Mouse (Mus musculus): ENCODE measurements around the gene Ugt1a5. TPM values are rescaled to one million over a fixed set of nuclear protein-coding genes. Genes with fewer than 3 reads are reported as not detected.

Ugt1a5 gene
- total RNA-seq, 1 experiment = not detected

DNA sequence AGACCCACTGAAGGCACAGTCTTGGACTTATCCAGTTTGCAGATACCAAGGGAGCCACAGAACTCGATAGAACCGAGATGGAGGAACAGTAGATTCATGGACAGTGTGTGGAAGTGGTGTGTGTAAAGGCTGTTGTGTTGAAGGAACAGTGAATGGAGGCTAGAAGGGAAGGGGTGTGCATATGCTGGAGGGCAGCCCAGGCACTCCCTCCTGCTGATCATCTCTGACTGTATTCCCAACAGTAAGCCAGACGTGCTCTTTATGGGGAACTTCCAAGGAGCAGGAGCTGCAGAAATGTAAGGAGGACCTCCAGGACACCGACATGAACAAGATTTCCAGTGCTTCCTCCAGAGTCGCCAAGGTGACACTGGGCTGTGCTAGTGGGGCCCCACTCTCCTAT lies 84.2 kb downstream of the Ugt1a5 start:
- in situ Hi-C loops (cut with MboI; ENCODE audit: low sequenced_read_pairs in 2 of 2, unreplicated experiment in 2 of 2) = no loop called here
- H3K36me3 ChIP-seq (ENCODE audit: control insufficient read depth, insufficient read depth, low read length, poor library complexity, severe bottlenecking) = no peaks in the 10 kb centered on the region
- no peak for TF ChIP-seq MAFK (IDR thresholded peaks at IDR 0.05; ENCODE audit: insufficient read depth, low read depth, low read length)
- no peak for TF ChIP-seq ZNF384 (IDR thresholded peaks at IDR 0.05; ENCODE audit: low read depth, low read length)
- TF ChIP-seq HCFC1 (IDR thresholded peaks at IDR 0.05; ENCODE audit: borderline replicate concordance, insufficient read depth, low read length) = no peak
- no peak for TF ChIP-seq CHD2 (IDR thresholded peaks at IDR 0.05; ENCODE audit: low read depth, low read length)
- no peak for TF ChIP-seq ZC3H11A (IDR thresholded peaks at IDR 0.05; ENCODE audit: borderline replicate concordance, low read depth, low read length)
- no peak overlapping the region for H3K27ac ChIP-seq (ENCODE audit: insufficient read depth, low read depth, low read length, poor library complexity, severe bottlenecking)
- no peak overlapping the region for H3K4me3 ChIP-seq (ENCODE audit: insufficient read depth in 1 of 2, low read depth in 1 of 2, low read length in 2 of 2, poor library complexity in 1 of 2, severe bottlenecking in 1 of 2)
- no peaks in the 10 kb centered on the region for H3K9me3 ChIP-seq (ENCODE audit: control insufficient read depth, insufficient read depth, low read depth, low read length)
- H3K9ac ChIP-seq (ENCODE audit: insufficient read depth, low read depth, low read length, poor library complexity, severe bottlenecking) = no peak overlapping the region
- DNase-seq (ENCODE audit: low read depth, low spot score) = no peak
- no peaks in the 10 kb centered on the region for H3K4me1 ChIP-seq (ENCODE audit: control insufficient read depth in 2 of 2, insufficient read depth in 2 of 2, low read length in 2 of 2, poor library complexity in 1 of 2)

GRCm38 (mm10) chr1:88253106-88253505 lies 87.3 kb downstream of the Ugt1a5 start:
- Histone ChIP-seq H3K4me3 (ENCODE audit: insufficient read depth in 1 of 2, low read depth in 1 of 2, low read length in 2 of 2, poor library complexity in 1 of 2, severe bottlenecking in 1 of 2) (no peak overlapping the region), H3K27ac (ENCODE audit: insufficient read depth, low read depth, low read length, poor library complexity, severe bottlenecking) (no peak overlapping the region; the same call in 1 of the 2 replicates), H3K9me3 (ENCODE audit: control insufficient read depth, insufficient read depth, low read depth, low read length) (no peaks in the 10 kb centered on the region), H3K4me1 (ENCODE audit: control insufficient read depth in 2 of 2, insufficient read depth in 2 of 2, low read length in 2 of 2, poor library complexity in 1 of 2) (no peaks in the 10 kb centered on the region), H3K9ac (ENCODE audit: insufficient read depth, low read depth, low read length, poor library complexity, severe bottlenecking) (no peak overlapping the region), H3K36me3 (ENCODE audit: control insufficient read depth, insufficient read depth, low read length, poor library complexity, severe bottlenecking) (no peaks in the 10 kb centered on the region)
- TF ChIP-seq HCFC1 (IDR thresholded peaks at IDR 0.05; ENCODE audit: borderline replicate concordance, insufficient read depth, low read length) = no peak
- no peak for TF ChIP-seq ZC3H11A (IDR thresholded peaks at IDR 0.05; ENCODE audit: borderline replicate concordance, low read depth, low read length)
- no peak for TF ChIP-seq ZNF384 (IDR thresholded peaks at IDR 0.05; ENCODE audit: low read depth, low read length)
- no peak for TF ChIP-seq MAFK (IDR thresholded peaks at IDR 0.05; ENCODE audit: insufficient read depth, low read depth, low read length)
- no peak for TF ChIP-seq CHD2 (IDR thresholded peaks at IDR 0.05; ENCODE audit: low read depth, low read length)
- no peak for DNase-seq (ENCODE audit: low read depth, low spot score)
- in situ Hi-C loops (cut with MboI; ENCODE audit: low sequenced_read_pairs in 2 of 2, unreplicated experiment in 2 of 2) = no loop called here

DNA sequence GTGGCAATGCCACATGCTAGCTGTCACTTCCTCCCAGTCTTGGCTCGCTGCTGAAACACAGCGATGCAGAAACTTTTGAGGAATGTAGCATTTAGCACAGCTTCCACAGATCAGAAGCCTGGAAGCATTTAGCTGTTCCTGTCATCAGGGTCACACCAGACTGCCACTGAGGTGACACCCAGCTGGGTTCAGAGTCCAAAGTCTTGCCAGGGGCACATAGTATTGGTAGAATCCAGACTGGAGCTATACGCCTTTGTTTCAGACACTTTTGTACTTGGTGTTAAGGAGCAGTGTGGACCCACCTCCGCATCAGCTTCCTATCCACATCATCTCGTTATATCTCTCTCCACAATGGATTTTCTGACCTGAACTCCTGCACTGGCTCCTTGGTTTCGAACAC lies 87.7 kb downstream of the Ugt1a5 start:
- H3K9ac ChIP-seq (ENCODE audit: insufficient read depth, low read depth, low read length, poor library complexity, severe bottlenecking) = no peak overlapping the region
- H3K36me3 ChIP-seq (ENCODE audit: control insufficient read depth, insufficient read depth, low read length, poor library complexity, severe bottlenecking) = no peaks in the 10 kb centered on the region
- TF ChIP-seq ZC3H11A (IDR thresholded peaks at IDR 0.05; ENCODE audit: borderline replicate concordance, low read depth, low read length) (no peak), ZNF384 (IDR thresholded peaks at IDR 0.05; ENCODE audit: low read depth, low read length) (no peak), CHD2 (IDR thresholded peaks at IDR 0.05; ENCODE audit: low read depth, low read length) (no peak), MAFK (IDR thresholded peaks at IDR 0.05; ENCODE audit: insufficient read depth, low read depth, low read length) (no peak), HCFC1 (IDR thresholded peaks at IDR 0.05; ENCODE audit: borderline replicate concordance, insufficient read depth, low read length) (no peak)
- H3K4me1 ChIP-seq (ENCODE audit: control insufficient read depth in 2 of 2, insufficient read depth in 2 of 2, low read length in 2 of 2, poor library complexity in 1 of 2) = no peaks in the 10 kb centered on the region
- H3K27ac ChIP-seq (ENCODE audit: insufficient read depth, low read depth, low read length, poor library complexity, severe bottlenecking) = no peak overlapping the region
- DNase-seq (ENCODE audit: low read depth, low spot score) = no peak
- no peak overlapping the region for H3K4me3 ChIP-seq (ENCODE audit: insufficient read depth in 1 of 2, low read depth in 1 of 2, low read length in 2 of 2, poor library complexity in 1 of 2, severe bottlenecking in 1 of 2)
- no peaks in the 10 kb centered on the region for H3K9me3 ChIP-seq (ENCODE audit: control insufficient read depth, insufficient read depth, low read depth, low read length)
- in situ Hi-C loops (cut with MboI; ENCODE audit: low sequenced_read_pairs in 2 of 2, unreplicated experiment in 2 of 2) = no loop called here

- DNase-seq (ENCODE audit: low read depth, low spot score) = no peak
- no peaks in the 10 kb centered on the region for H3K4me1 ChIP-seq (ENCODE audit: control insufficient read depth in 2 of 2, insufficient read depth in 2 of 2, low read length in 2 of 2, poor library complexity in 1 of 2)
- H3K27ac ChIP-seq (ENCODE audit: insufficient read depth, low read depth, low read length, poor library complexity, severe bottlenecking) = no peak overlapping the region
- H3K9ac ChIP-seq (ENCODE audit: insufficient read depth, low read depth, low read length, poor library complexity, severe bottlenecking) = no peak overlapping the region
- no peaks in the 10 kb centered on the region for H3K9me3 ChIP-seq (ENCODE audit: control insufficient read depth, insufficient read depth, low read depth, low read length)
- no peak overlapping the region for H3K4me3 ChIP-seq (ENCODE audit: insufficient read depth in 1 of 2, low read depth in 1 of 2, low read length in 2 of 2, poor library complexity in 1 of 2, severe bottlenecking in 1 of 2)
- in situ Hi-C loops (cut with MboI; ENCODE audit: low sequenced_read_pairs in 2 of 2, unreplicated experiment in 2 of 2) = no loop called here
- no peaks in the 10 kb centered on the region for H3K36me3 ChIP-seq (ENCODE audit: control insufficient read depth, insufficient read depth, low read length, poor library complexity, severe bottlenecking)
- TF ChIP-seq HCFC1 (IDR thresholded peaks at IDR 0.05; ENCODE audit: borderline replicate concordance, insufficient read depth, low read length) = no peak
- TF ChIP-seq CHD2 (IDR thresholded peaks at IDR 0.05; ENCODE audit: low read depth, low read length) = no peak
These were observed 89.1 kb downstream of the Ugt1a5 start for GRCm38 (mm10) chr1:88254793-88255465.

DNA sequence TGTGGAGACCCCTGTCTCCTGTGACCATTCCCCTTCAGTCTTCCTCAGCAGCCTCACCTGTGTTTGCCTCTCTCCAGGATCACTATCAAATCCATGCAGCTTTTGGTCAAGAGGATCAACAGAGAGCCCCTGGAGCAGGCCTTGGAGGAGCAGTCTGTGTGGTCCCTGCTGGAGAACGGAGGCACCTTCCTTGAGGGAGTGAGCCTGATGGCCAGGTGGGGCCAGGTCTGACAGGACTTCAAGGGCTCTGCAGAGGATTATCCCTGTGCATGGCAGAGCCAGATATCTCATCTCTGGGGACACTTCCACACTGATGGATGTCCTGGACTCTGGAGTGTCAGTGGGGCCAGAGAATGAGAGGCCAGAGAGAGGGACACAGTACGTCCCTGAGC lies 89.7 kb downstream of the Ugt1a5 start:
- in situ Hi-C loops (cut with MboI; ENCODE audit: low sequenced_read_pairs in 2 of 2, unreplicated experiment in 2 of 2) = no loop called here
- Histone ChIP-seq H3K9me3 (ENCODE audit: control insufficient read depth, insufficient read depth, low read depth, low read length) (no peaks in the 10 kb centered on the region), H3K4me3 (ENCODE audit: insufficient read depth in 1 of 2, low read depth in 1 of 2, low read length in 2 of 2, poor library complexity in 1 of 2, severe bottlenecking in 1 of 2) (no peak overlapping the region), H3K4me1 (ENCODE audit: control insufficient read depth in 2 of 2, insufficient read depth in 2 of 2, low read length in 2 of 2, poor library complexity in 1 of 2) (no peaks in the 10 kb centered on the region), H3K27ac (ENCODE audit: insufficient read depth, low read depth, low read length, poor library complexity, severe bottlenecking) (no peak overlapping the region), H3K9ac (ENCODE audit: insufficient read depth, low read depth, low read length, poor library complexity, severe bottlenecking) (no peak overlapping the region), H3K36me3 (ENCODE audit: control insufficient read depth, insufficient read depth, low read length, poor library complexity, severe bottlenecking) (no peaks in the 10 kb centered on the region)
- no peak for DNase-seq (ENCODE audit: low read depth, low spot score)
- no peak for TF ChIP-seq HCFC1 (IDR thresholded peaks at IDR 0.05; ENCODE audit: borderline replicate concordance, insufficient read depth, low read length)
- no peak for TF ChIP-seq ZC3H11A (IDR thresholded peaks at IDR 0.05; ENCODE audit: borderline replicate concordance, low read depth, low read length)
- no peak for TF ChIP-seq ZNF384 (IDR thresholded peaks at IDR 0.05; ENCODE audit: low read depth, low read length)
- no peak for TF ChIP-seq MAFK (IDR thresholded peaks at IDR 0.05; ENCODE audit: insufficient read depth, low read depth, low read length)
- no peak for TF ChIP-seq CHD2 (IDR thresholded peaks at IDR 0.05; ENCODE audit: low read depth, low read length)

Data from ES-E14 (cell line).